Mouse (Mus musculus): ENCODE data around the gene Tgm5. TPM values are rescaled to one million over a fixed set of nuclear protein-coding genes. Genes with fewer than 3 reads are reported as not detected.
A peak's percentile ranks its signal among the peaks of the same experiment; 100 is the strongest.
"Not testable (repeated sequence)": the region's sequence is repeated elsewhere in the genome, so short reads cannot be mapped to it uniquely, and the experiment has no call there.

The Tgm5 gene
- polyA plus RNA-seq, 1 experiment = 0.04 TPM

GRCm38 (mm10) chr2:121012676-121013075, 73.0 kb downstream of the Tgm5 start:
- Histone ChIP-seq H3K27ac (ENCODE audit: insufficient read depth, low read length) (no peak overlapping the region), H3K4me3 (ENCODE audit: insufficient read depth, low read length) (no peak overlapping the region), H3K4me1 (ENCODE audit: control insufficient read depth, insufficient read depth, low read length) (peaks cover 2% of the 10 kb centered on the region; the same call in 1 of the 2 replicates)
- TF ChIP-seq POLR2A (IDR thresholded peaks at IDR 0.05; ENCODE audit: extremely low read depth, insufficient read depth, low read length) = no peak
- TF ChIP-seq CTCF (IDR thresholded peaks at IDR 0.05; ENCODE audit: extremely low read depth, insufficient read depth, low read length) = no peak

DNA sequence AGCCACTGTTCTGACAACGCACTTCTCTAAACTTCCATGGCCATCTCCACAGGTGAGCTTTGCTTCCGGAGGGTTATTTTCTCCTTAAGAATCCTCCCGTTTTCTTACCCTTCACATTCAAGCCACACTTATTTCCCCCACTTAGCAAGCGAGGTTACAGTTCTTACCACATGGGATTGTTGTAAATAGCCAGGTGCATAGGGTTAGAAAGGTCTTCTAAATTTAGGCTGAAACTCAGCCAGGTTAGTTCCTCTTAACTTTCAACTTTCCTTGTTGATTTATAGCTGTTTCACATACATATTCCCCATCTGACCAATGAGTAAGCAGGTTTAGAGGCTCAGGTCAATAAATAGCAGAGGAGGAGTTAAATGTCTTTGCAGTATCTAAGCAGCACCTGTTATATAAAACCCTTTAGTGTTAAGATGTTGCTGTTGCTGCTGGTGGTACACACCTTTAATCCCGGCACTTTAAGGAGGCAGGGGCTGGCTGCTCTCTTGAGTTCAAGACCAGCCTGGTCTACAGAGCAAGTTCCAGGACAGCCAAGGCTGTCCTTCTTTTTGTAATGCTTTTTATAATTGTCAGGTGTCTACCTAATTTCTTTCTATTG, 76.5 kb downstream of the Tgm5 start:
- no peak overlapping the region for H3K27ac ChIP-seq (ENCODE audit: insufficient read depth, low read length)
- H3K4me1 ChIP-seq (ENCODE audit: control insufficient read depth, insufficient read depth, low read length) = peaks cover 2% of the 10 kb centered on the region; the same call in 1 of the 2 replicates
- no peak for TF ChIP-seq POLR2A (IDR thresholded peaks at IDR 0.05; ENCODE audit: extremely low read depth, insufficient read depth, low read length)
- no peak for TF ChIP-seq CTCF (IDR thresholded peaks at IDR 0.05; ENCODE audit: extremely low read depth, insufficient read depth, low read length)
- peak overlapping the region; percentile 77 for H3K4me3 ChIP-seq (ENCODE audit: insufficient read depth, low read length)

DNA sequence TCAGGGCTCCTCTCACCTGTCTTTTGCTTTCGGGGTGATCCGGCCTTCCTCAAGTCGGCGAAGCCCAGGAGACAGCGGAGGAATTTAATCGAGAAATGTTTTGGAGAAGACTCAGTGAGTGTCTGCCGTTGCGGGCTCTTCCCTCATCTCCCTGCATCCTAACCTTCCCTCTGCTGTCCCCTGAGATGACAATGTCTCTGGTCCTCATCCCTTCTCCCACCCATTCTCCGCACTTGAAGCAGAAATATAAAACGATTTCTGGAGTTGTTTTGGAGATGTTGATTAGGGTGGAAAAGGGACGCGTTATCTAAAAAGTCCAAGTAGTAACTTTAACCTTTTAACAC, 77.0 kb downstream of the Tgm5 start:
- no peak overlapping the region for H3K27ac ChIP-seq (ENCODE audit: insufficient read depth, low read length)
- H3K4me1 ChIP-seq (ENCODE audit: control insufficient read depth, insufficient read depth, low read length) = peaks cover 2% of the 10 kb centered on the region; the same call in 1 of the 2 replicates
- no peak for TF ChIP-seq POLR2A (IDR thresholded peaks at IDR 0.05; ENCODE audit: extremely low read depth, insufficient read depth, low read length)
- no peak for TF ChIP-seq CTCF (IDR thresholded peaks at IDR 0.05; ENCODE audit: extremely low read depth, insufficient read depth, low read length)
- peak overlapping the region; percentile 77 for H3K4me3 ChIP-seq (ENCODE audit: insufficient read depth, low read length)

DNA sequence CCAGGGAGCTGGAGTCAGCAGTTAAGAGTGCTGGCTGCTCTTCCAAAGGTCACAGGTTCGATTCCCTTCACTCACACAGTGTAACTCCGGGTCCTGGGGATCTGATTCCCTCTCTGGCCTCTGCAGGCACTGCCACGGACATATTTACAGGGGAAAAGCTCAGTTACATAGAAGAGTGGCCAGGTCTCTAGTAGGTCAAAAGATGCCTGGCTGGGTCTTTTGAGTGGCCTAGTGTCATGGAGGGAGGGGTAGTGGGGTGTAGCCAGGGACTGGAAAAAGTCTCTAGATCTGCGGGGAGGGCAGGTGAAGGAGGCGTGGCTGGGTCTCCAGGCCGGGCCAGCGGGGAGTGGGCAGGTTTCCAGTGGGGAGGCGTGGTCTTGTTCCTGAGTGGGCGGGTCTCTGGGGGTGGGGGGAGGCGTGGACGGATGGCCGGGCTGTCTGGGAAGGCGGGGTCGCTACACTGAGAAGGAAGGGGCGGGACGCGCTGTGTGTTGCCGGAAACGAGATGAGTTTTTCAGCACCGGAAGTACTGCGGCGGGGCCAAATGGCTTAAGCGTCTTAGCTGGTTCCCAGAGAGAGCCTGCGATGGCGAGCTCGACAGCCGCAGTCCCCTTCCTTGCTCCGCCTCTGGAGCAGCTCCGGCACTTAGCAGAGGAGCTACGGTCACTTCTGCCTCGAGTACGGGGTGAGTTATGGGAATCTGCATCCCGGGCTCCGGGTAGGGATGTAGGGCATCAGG, 77.5 kb downstream of the Tgm5 start, which contains the start of gene Ccndbp1:
TSS of gene Ccndbp1 (plus strand) at position 479 of the 739 bp plus-strand sequence.
- H3K4me1 ChIP-seq (ENCODE audit: control insufficient read depth, insufficient read depth, low read length) = peaks cover 2% of the 10 kb centered on the region; the same call in 1 of the 2 replicates
- TF ChIP-seq CTCF (IDR thresholded peaks at IDR 0.05; ENCODE audit: extremely low read depth, insufficient read depth, low read length) (no peak), POLR2A (IDR thresholded peaks at IDR 0.05; ENCODE audit: extremely low read depth, insufficient read depth, low read length) (peak; percentile 66)
- H3K27ac ChIP-seq (ENCODE audit: insufficient read depth, low read length) = no peak within 1 kb of the TSS
- peak within 1 kb of the TSS; percentile 77 for H3K4me3 ChIP-seq (ENCODE audit: insufficient read depth, low read length)

- Histone ChIP-seq H3K4me3 (ENCODE audit: insufficient read depth, low read length) (no peak overlapping the region), H3K27ac (ENCODE audit: insufficient read depth, low read length) (no peak overlapping the region), H3K4me1 (ENCODE audit: control insufficient read depth, insufficient read depth, low read length) (peaks cover 2% of the 10 kb centered on the region; the same call in 1 of the 2 replicates)
- TF ChIP-seq POLR2A (IDR thresholded peaks at IDR 0.05; ENCODE audit: extremely low read depth, insufficient read depth, low read length) = no peak
- TF ChIP-seq CTCF (IDR thresholded peaks at IDR 0.05; ENCODE audit: extremely low read depth, insufficient read depth, low read length) = no peak
Observed at GRCm38 (mm10) chr2:121006986-121007385, 78.7 kb downstream of the Tgm5 start.

DNA sequence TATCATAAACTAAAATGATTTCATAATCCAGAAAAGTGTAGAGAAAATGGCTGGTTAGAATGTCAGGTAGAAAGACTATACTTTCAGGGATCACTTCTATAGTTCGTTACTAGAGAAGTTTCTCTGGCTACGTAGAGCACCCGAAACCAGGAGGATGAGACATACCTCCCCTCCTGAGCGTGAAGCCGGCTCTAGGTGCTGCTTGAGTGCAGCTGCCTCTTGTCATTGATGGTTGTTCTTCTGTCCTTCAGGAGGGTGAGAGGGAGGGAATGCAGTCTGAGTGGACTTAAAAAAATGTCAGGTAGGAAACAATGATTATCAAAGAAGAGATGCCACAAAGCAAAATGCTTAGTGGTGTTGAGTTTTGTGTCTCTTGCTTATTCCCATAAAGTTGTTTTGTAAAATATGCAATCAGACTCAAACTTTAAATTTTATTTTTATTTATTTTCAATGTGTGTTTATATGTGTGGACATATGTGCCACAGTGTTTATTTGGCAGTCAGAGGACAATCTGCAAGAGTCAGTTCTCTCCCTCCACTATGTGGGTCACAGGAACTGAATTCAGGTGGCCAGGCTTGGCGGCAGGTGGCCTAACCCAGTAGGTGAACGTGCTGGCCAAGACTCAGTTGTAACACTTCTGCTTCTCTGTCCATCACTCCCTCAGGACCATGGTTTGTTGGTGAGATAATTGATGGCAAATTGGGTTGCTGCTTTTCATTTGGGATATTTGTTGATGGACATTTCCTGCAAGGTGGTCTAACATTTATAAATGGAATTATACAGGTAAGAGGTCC, 81.4 kb downstream of the Tgm5 start:
- Histone ChIP-seq H3K27ac (ENCODE audit: insufficient read depth, low read length) (no peak overlapping the region), H3K4me3 (ENCODE audit: insufficient read depth, low read length) (no peak overlapping the region), H3K4me1 (ENCODE audit: control insufficient read depth, insufficient read depth, low read length) (no peaks in the 10 kb centered on the region; the same call in 1 of the 2 replicates)
- TF ChIP-seq POLR2A (IDR thresholded peaks at IDR 0.05; ENCODE audit: extremely low read depth, insufficient read depth, low read length) = no peak
- no peak for TF ChIP-seq CTCF (IDR thresholded peaks at IDR 0.05; ENCODE audit: extremely low read depth, insufficient read depth, low read length)

DNA sequence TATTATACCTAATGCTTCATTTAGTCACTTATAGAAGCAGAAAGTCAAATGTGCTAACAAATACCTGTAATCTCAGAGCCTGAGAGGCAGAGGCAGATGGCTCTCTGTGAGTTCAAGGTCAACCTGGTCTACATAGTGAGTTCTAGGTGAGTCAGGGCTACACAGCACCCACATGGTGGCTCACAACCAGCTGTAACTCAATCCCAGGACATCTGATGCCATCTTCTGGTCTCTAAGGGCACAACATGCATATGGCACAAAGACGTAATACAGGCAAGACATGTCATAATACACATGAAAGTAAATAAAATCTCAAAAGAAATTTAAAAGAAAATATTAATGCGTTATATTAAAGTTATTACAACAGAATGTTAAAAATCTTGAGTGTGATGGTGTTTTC, 82.1 kb downstream of the Tgm5 start:
- Histone ChIP-seq H3K4me1 (ENCODE audit: control insufficient read depth, insufficient read depth, low read length) (no peaks in the 10 kb centered on the region), H3K4me3 (ENCODE audit: insufficient read depth, low read length) (no peak overlapping the region), H3K27ac (ENCODE audit: insufficient read depth, low read length) (no peak overlapping the region)
- peak; percentile 20; the same call in 1 of the 2 replicates for TF ChIP-seq CTCF (IDR thresholded peaks at IDR 0.05; ENCODE audit: extremely low read depth, insufficient read depth, low read length)
- no peak for TF ChIP-seq POLR2A (IDR thresholded peaks at IDR 0.05; ENCODE audit: extremely low read depth, insufficient read depth, low read length)

DNA sequence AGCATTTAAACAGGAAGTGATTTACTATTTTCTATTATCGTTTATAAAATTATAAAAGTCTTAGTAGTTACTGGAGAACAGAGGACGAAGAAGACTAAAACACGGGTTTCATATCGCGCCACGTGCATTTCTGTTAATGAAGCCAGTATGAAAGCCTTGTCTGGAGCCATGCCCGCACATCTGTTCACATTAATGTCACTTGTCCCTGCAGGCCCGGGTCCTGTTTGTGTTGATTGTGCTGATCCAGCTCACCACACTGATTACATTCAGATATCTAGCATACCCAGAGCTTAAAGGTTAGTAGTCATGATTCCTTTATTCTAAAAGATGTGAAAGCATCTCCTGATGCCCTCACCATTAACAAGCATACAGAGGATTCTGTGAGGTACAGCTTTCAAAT, 86.8 kb downstream of the Tgm5 start:
- H3K27ac ChIP-seq (ENCODE audit: insufficient read depth, low read length) = no peak overlapping the region
- no peak overlapping the region for H3K4me3 ChIP-seq (ENCODE audit: insufficient read depth, low read length)
- H3K4me1 ChIP-seq (ENCODE audit: control insufficient read depth, insufficient read depth, low read length) = no peaks in the 10 kb centered on the region
- TF ChIP-seq CTCF (IDR thresholded peaks at IDR 0.05; ENCODE audit: extremely low read depth, insufficient read depth, low read length) = no peak
- no peak for TF ChIP-seq POLR2A (IDR thresholded peaks at IDR 0.05; ENCODE audit: extremely low read depth, insufficient read depth, low read length)

- H3K27ac ChIP-seq (ENCODE audit: insufficient read depth, low read length); H3K4me3 ChIP-seq (ENCODE audit: insufficient read depth, low read length); H3K4me1 ChIP-seq (ENCODE audit: control insufficient read depth, insufficient read depth, low read length): not testable (repeated sequence)
Observed at GRCm38 (mm10) chr2:120996607-120997006, 89.0 kb downstream of the Tgm5 start.

Other genes with a start within 250 kb of the Tgm5 start
- 30.6 and 31.6 TPM in 2 replicates for gene Cdan1, start 235.7 kb downstream of the Tgm5 start, polyA plus RNA-seq (2012; rRNA removed)
- gene Ttbk2, start 235.2 kb downstream of the Tgm5 start, polyA plus RNA-seq (2012; rRNA removed) = 20.5 and 21.3 TPM in 2 replicates
- 16.2 and 16.5 TPM in 2 replicates for gene Ubr1, start 115.1 kb downstream of the Tgm5 start, polyA plus RNA-seq (2012; rRNA removed)
- gene Tmem62, start 108.8 kb downstream of the Tgm5 start, polyA plus RNA-seq (2012; rRNA removed) = 29.2 and 29.4 TPM in 2 replicates
- gene Ccndbp1, start 77.4 kb downstream of the Tgm5 start, polyA plus RNA-seq (2012; rRNA removed) = 77.8 and 79.9 TPM in 2 replicates
- not detected in 2 replicates for gene Epb42, start 48.8 kb downstream of the Tgm5 start, polyA plus RNA-seq (2012; rRNA removed)
- gene Tgm7, start 24.0 kb upstream of the Tgm5 start, polyA plus RNA-seq (2012; rRNA removed) = 0.58 and 0.62 TPM in 2 replicates
- gene Adal, start 54.6 kb upstream of the Tgm5 start, polyA plus RNA-seq (2012; rRNA removed) = 17.0 and 19.6 TPM in 2 replicates
- gene Lcmt2, start 54.8 kb upstream of the Tgm5 start, polyA plus RNA-seq (2012; rRNA removed) = 4.8 and 6.3 TPM in 2 replicates
- 31.3 and 34.5 TPM in 2 replicates for gene Tubgcp4, start 84.8 kb upstream of the Tgm5 start, polyA plus RNA-seq (2012; rRNA removed)
- 3.5 TPM in 2 replicates for gene Zscan29, start 85.3 kb upstream of the Tgm5 start, polyA plus RNA-seq (2012; rRNA removed)
- gene Trp53bp1, start 185.6 kb upstream of the Tgm5 start, polyA plus RNA-seq (2012; rRNA removed) = 63.6 and 64.0 TPM in 2 replicates
- 246 and 252 TPM in 2 replicates for gene Map1a, start 203.8 kb upstream of the Tgm5 start, polyA plus RNA-seq (2012; rRNA removed)